Mouse (Mus musculus) heart, postnatal 0 days (tissue): ENCODE data around the gene Hsf2bp. TPM values are rescaled to one million over a fixed set of nuclear protein-coding genes. Genes with fewer than 3 reads are reported as not detected.
A peak's percentile ranks its signal among the peaks of the same experiment; 100 is the strongest.

ENCODE experiments used
- ATAC-seq: fragments of 200-750 bp; cut with Nextera tagmentation; 2 replicates; pipeline ENCODE4 v1.8.0; 2017; ENCODE audit warnings: low read depth, moderate number of reproducible peaks, moderate library complexity; ENCODE audit not compliant: insufficient read depth
- DNase-seq: peaks from one replicate; pipeline ENCODE4 v3.0.0-alpha.2; 2016; ENCODE audit warnings: low spot score
- H3K27ac ChIP-seq: fragments of 300-500 bp; sonication (generic); 2 replicates; pipeline ENCODE4 v1.5.1; 2014; ENCODE audit warnings: low read depth, mild to moderate bottlenecking
- H3K27me3 ChIP-seq: fragments of 300-500 bp; sonication (generic); 2 replicates; pipeline ENCODE4 v1.6.1; 2014; ENCODE audit warnings: low read length, mixed read lengths; ENCODE audit not compliant: control insufficient read depth, insufficient read depth
- H3K36me3 ChIP-seq: fragments of 300-500 bp; sonication (generic); replicated peaks from 2 replicates; pipeline ENCODE4 v1.6.1; 2014; ENCODE audit warnings: low read length, mixed read lengths; ENCODE audit not compliant: control insufficient read depth, insufficient read depth
- H3K4me1 ChIP-seq: fragments of 300-500 bp; sonication (generic); 2 replicates; pipeline ENCODE4 v1.6.1; 2014; ENCODE audit warnings: antibody characterized with exemption; ENCODE audit not compliant: control insufficient read depth, insufficient read depth
- H3K4me2 ChIP-seq: fragments of 300-500 bp; sonication (generic); 2 replicates; pipeline ENCODE4 v1.6.1; 2014; ENCODE audit warnings: low read depth, mild to moderate bottlenecking, low read length, moderate library complexity
- H3K4me3 ChIP-seq: fragments of 300-500 bp; sonication (generic); 2 replicates; pipeline ENCODE4 v1.5.1; 2014; ENCODE audit warnings: low read depth, low read length
- H3K9ac ChIP-seq: fragments of 300-500 bp; sonication (generic); replicated peaks from 2 replicates; pipeline ENCODE4 v1.6.1; 2014; ENCODE audit warnings: low read depth, low read length, mixed read lengths
- H3K9me3 ChIP-seq: fragments of 300-500 bp; sonication (generic); replicated peaks from 2 replicates; pipeline ENCODE4 v1.6.1; 2016; ENCODE audit warnings: low read length; ENCODE audit not compliant: control insufficient read depth
- CTCF ChIP-seq: IDR thresholded peaks from 2 replicates; pipeline ENCODE4 v1.5.1; 2016; ENCODE audit warnings: antibody characterized with exemption, control low read depth, low read depth
- EP300 ChIP-seq: IDR thresholded peaks from 2 replicates; pipeline ENCODE4 v1.6.1; 2016; ENCODE audit warnings: antibody characterized with exemption, low read depth
- WGBS: fragments of 180-500 bp; shearing (Covaris S2); extraction: QIAGEN DNeasy Blood & Tissue Kit; methylation state at CpG from one replicate; pipeline ENCODE4 v1.1.7; 2014; 5-methylcytosine and 5-hydroxymethylcytosine counted together
- polyA plus RNA-seq: library from polyadenylated mRNA; unstranded; fragments of >200 nt; fragmentation: Nextera tagmentation; extraction: Ambion mirVana; gene quantifications from 2 replicates; pipeline ENCODE4 v1.2.1, GENCODE M21; 2015
- total RNA-seq: library from RNA; depleted of rRNA; stranded (reverse); fragments of >200 nt; gene quantifications from 2 replicates; pipeline ENCODE4 v1.2.3, GENCODE M21; 2014; ENCODE audit warnings: low replicate concordance

Gene Hsf2bp
- total and polyA plus RNA-seq, 2 experiments from 2014 or later: 0.19 TPM; not detected in 1

GRCm38 (mm10) chr17:31973664-31974230 is 62.4 kb downstream of the Hsf2bp start:
- WGBS: 49% methylated on average over 7 of the region's 7 CpGs
- no peak overlapping the region for H3K4me3 ChIP-seq
- no peaks in the 10 kb centered on the region for H3K4me1 ChIP-seq
- H3K36me3 ChIP-seq: no peaks in the 10 kb centered on the region
- H3K27me3 ChIP-seq: no peaks in the 10 kb centered on the region
- DNase-seq (no peak), ATAC-seq (no peak)
- H3K27ac ChIP-seq: no peak overlapping the region
- no peak overlapping the region for H3K9ac ChIP-seq
- no peaks in the 10 kb centered on the region for H3K9me3 ChIP-seq
- TF ChIP-seq CTCF (no peak), EP300 (no peak)
- no peak overlapping the region for H3K4me2 ChIP-seq

- 90% methylated on average over 2 of the region's 2 CpGs for WGBS
- Histone ChIP-seq H3K27ac (no peak overlapping the region), H3K4me3 (no peak overlapping the region), H3K9me3 (no peaks in the 10 kb centered on the region), H3K27me3 (no peaks in the 10 kb centered on the region), H3K4me2 (no peak overlapping the region), H3K36me3 (no peaks in the 10 kb centered on the region), H3K9ac (no peak overlapping the region), H3K4me1 (no peaks in the 10 kb centered on the region)
- TF ChIP-seq CTCF (no peak), EP300 (no peak)
- no peak for DNase-seq
- no peak for ATAC-seq
Observed at GRCm38 (mm10) chr17:31970890-31971289, 65.3 kb downstream of the Hsf2bp start.

GRCm38 (mm10) chr17:31968801-31969200 is 67.3 kb downstream of the Hsf2bp start:
- no peak for ATAC-seq
- H3K4me1 ChIP-seq: no peaks in the 10 kb centered on the region; the same call in 1 of the 2 replicates

GRCm38 (mm10) chr17:31967311-31967710 is 68.8 kb downstream of the Hsf2bp start:
- H3K9ac ChIP-seq: no peak overlapping the region
- no peaks in the 10 kb centered on the region; the same call in 1 of the 2 replicates for H3K4me1 ChIP-seq

More at GRCm38 (mm10) chr17:31968801-31969200, 67.3 kb downstream of the Hsf2bp start:
- Histone ChIP-seq H3K4me3 (no peak overlapping the region), H3K4me2 (no peak overlapping the region), H3K36me3 (no peaks in the 10 kb centered on the region), H3K27me3 (no peaks in the 10 kb centered on the region), H3K9ac (no peak overlapping the region), H3K9me3 (no peaks in the 10 kb centered on the region), H3K27ac (no peak overlapping the region)
- TF ChIP-seq EP300: no peak
- TF ChIP-seq CTCF: no peak
- no peak for DNase-seq
- 73% methylated on average over 1 of the region's 1 CpGs for WGBS

GRCm38 (mm10) chr17:31966566-31966965 is 69.6 kb downstream of the Hsf2bp start:
- ATAC-seq (no peak), DNase-seq (no peak)
- no peak overlapping the region for H3K4me3 ChIP-seq
- H3K27me3 ChIP-seq: no peaks in the 10 kb centered on the region
- H3K9ac ChIP-seq: no peak overlapping the region
- H3K36me3 ChIP-seq: no peaks in the 10 kb centered on the region
- no peak overlapping the region for H3K4me2 ChIP-seq
- H3K27ac ChIP-seq: no peak overlapping the region
- no peaks in the 10 kb centered on the region for H3K9me3 ChIP-seq
- TF ChIP-seq EP300 (no peak), CTCF (no peak)
- no peaks in the 10 kb centered on the region; the same call in 1 of the 2 replicates for H3K4me1 ChIP-seq
- 82% methylated on average over 1 of the region's 1 CpGs for WGBS

More at GRCm38 (mm10) chr17:31967311-31967710, 68.8 kb downstream of the Hsf2bp start:
- Histone ChIP-seq H3K4me3 (no peak overlapping the region), H3K36me3 (no peaks in the 10 kb centered on the region), H3K27ac (no peak overlapping the region), H3K9me3 (no peaks in the 10 kb centered on the region), H3K27me3 (no peaks in the 10 kb centered on the region), H3K4me2 (no peak overlapping the region)
- DNase-seq (no peak), ATAC-seq (no peak; the same call in 1 of the 2 replicates)
- TF ChIP-seq EP300 (no peak), CTCF (no peak)
- 69% methylated on average over 4 of the region's 4 CpGs for WGBS

GRCm38 (mm10) chr17:31965623-31966022 is 70.5 kb downstream of the Hsf2bp start:
- no peak overlapping the region for H3K4me2 ChIP-seq
- no peaks in the 10 kb centered on the region for H3K36me3 ChIP-seq
- DNase-seq (peak; percentile 35), ATAC-seq (no peak)
- no peaks in the 10 kb centered on the region; the same call in 1 of the 2 replicates for H3K4me1 ChIP-seq
- no peak overlapping the region for H3K9ac ChIP-seq
- 26% methylated on average over 2 of the region's 2 CpGs for WGBS
- H3K4me3 ChIP-seq: no peak overlapping the region
- H3K9me3 ChIP-seq: no peaks in the 10 kb centered on the region
- H3K27ac ChIP-seq: no peak overlapping the region
- H3K27me3 ChIP-seq: no peaks in the 10 kb centered on the region
- TF ChIP-seq EP300 (no peak), CTCF (no peak)
